Mouse (Mus musculus): ENCODE data around the gene Lin7c.

DNA sequence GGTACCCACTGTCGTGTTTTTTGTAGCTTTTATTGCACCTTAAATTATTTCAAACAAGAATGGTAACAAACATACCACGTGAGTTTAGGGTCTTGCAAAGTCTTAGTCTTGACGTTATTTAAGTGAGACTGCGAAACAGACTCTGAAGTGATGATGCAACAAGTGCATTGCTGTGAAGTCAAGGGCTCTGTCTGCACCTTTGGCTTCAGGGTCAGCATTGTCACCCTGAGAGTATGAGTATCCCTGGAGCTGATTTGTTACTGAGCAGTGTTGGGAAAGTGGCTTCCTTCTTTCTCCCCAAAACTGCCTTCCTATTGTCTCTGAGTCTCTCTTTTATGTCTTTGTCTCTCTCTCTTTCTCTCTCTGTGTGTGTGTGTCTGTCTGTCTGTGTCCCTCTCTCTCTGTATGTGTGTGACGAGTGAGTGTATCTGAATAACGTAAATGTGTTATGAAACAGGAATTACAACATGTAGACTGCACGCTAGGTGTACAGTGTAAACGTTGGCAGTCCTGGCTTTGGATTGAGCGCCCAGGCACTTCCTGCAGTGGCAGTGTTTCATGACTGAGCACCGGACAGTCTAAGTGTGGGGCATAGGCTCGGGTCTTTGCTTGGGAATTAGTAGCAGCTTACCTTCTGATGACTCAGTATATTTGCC lies 45.2 kb downstream of the Lin7c start:
- no peak for TF ChIP-seq CTCF (IDR thresholded peaks at IDR 0.05; ENCODE audit: low read depth)
- no peak for TF ChIP-seq EP300 (IDR thresholded peaks at IDR 0.05; ENCODE audit: low read depth)
